Mouse (Mus musculus): ENCODE data around the gene Slc6a17.
A peak's percentile ranks its signal among the peaks of the same experiment; 100 is the strongest.

DNA sequence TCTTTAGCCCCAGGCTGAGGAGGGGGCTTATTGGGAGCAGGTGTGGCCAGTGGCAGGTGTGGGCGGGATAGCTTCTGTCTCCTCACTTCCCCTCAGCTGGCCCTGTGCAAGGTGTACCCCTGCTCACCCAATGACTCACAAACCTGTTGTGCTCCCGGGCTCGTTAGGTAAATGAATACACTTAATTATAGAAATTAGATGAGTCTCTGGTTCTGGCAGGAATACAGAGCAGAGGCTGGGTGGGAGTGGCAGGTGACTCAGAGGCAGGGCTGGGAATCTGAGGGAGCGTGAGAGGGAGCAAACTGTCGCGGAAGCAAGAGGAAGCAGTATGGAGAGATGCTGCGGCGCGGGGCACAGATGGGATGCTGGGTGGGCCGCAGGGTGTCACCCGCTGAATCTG, 75.6 kb downstream of the Slc6a17 start:
- TF ChIP-seq POLR2A (IDR thresholded peaks at IDR 0.05; ENCODE audit: extremely low read depth, insufficient read depth, low read length) (peak; percentile 40; the same call in 1 of the 2 replicates), CTCF (IDR thresholded peaks at IDR 0.05; ENCODE audit: extremely low read depth, insufficient read depth, low read length) (no peak)

Measured in cortical plate, adult 2 months (tissue).